Mouse (Mus musculus) lung, postnatal 0 days (tissue): Measurements from ENCODE around the gene Ctla4. TPM values are rescaled to one million over a fixed set of nuclear protein-coding genes. Genes with fewer than 3 reads are reported as not detected.

Experiments used
- ATAC-seq: fragments of 200-750 bp; cut with Nextera tagmentation; 2 replicates; pipeline ENCODE4 v1.8.0; 2017; ENCODE audit warnings: moderate library complexity
- DNase-seq: peaks from one replicate; pipeline ENCODE4 v3.0.0-alpha.2; 2016; ENCODE audit warnings: low spot score
- H3K27ac ChIP-seq: fragments of 300-500 bp; sonication (generic); 2 replicates; pipeline ENCODE4 v1.5.1; 2014; ENCODE audit warnings: antibody characterized with exemption, mild to moderate bottlenecking, low read length, mixed read lengths
- H3K27me3 ChIP-seq: fragments of 300-500 bp; sonication (generic); replicated peaks from 2 replicates; pipeline ENCODE4 v1.6.1; 2014; ENCODE audit warnings: low read length, mixed read lengths; ENCODE audit not compliant: insufficient read depth
- H3K36me3 ChIP-seq: fragments of 300-500 bp; sonication (generic); 2 replicates; pipeline ENCODE4 v1.6.1; 2014; ENCODE audit warnings: low read length, mixed read lengths; ENCODE audit not compliant: insufficient read depth
- H3K4me1 ChIP-seq: fragments of 300-500 bp; sonication (generic); 2 replicates; pipeline ENCODE4 v1.6.1; 2014; ENCODE audit warnings: antibody characterized with exemption, low read depth, low read length, mixed read lengths; ENCODE audit not compliant: insufficient read depth
- H3K4me2 ChIP-seq: fragments of 300-500 bp; sonication (generic); replicated peaks from 2 replicates; pipeline ENCODE4 v1.6.1; 2014; ENCODE audit warnings: low read depth, mild to moderate bottlenecking, low read length, moderate library complexity, mixed read lengths
- H3K4me3 ChIP-seq: fragments of 300-500 bp; sonication (generic); 2 replicates; pipeline ENCODE4 v1.5.1; 2014; ENCODE audit warnings: low read depth, low read length
- H3K9ac ChIP-seq: fragments of 300-500 bp; sonication (generic); replicated peaks from 2 replicates; pipeline ENCODE4 v1.6.1; 2014; ENCODE audit warnings: low read depth, mild to moderate bottlenecking
- H3K9me3 ChIP-seq: fragments of 300-500 bp; sonication (generic); 2 replicates; pipeline ENCODE4 v1.6.1; 2016; ENCODE audit warnings: low read length, mixed read lengths
- CTCF ChIP-seq: IDR thresholded peaks from 2 replicates; pipeline ENCODE4 v1.5.1; 2016; ENCODE audit warnings: antibody characterized with exemption, mild to moderate bottlenecking
- EP300 ChIP-seq: IDR thresholded peaks from 2 replicates; pipeline ENCODE4 v1.6.1; 2016; ENCODE audit warnings: antibody characterized with exemption, mild to moderate bottlenecking, control low read depth
- WGBS: fragments of 180-500 bp; shearing (Covaris S2); extraction: QIAGEN DNeasy Blood & Tissue Kit; methylation state at CpG from one replicate; pipeline ENCODE4 v1.1.7; 2014; 5-methylcytosine and 5-hydroxymethylcytosine counted together
- polyA plus RNA-seq: library from polyadenylated mRNA; unstranded; fragments of >200 nt; fragmentation: Nextera tagmentation; extraction: Ambion mirVana; gene quantifications from 2 replicates; pipeline ENCODE4 v1.2.1, GENCODE M21; 2015

Ctla4 gene
- polyA plus RNA-seq, 1 experiment from 2014 or later, result not detected

- 36% methylated on average over 3 of the region's 3 CpGs for WGBS
- no peaks in the 10 kb centered on the region for H3K36me3 ChIP-seq
- TF ChIP-seq EP300 (no peak), CTCF (no peak)
- H3K4me3 ChIP-seq, result no peak overlapping the region
- ATAC-seq, result no peak
- no peaks in the 10 kb centered on the region for H3K4me1 ChIP-seq
- no peak for DNase-seq
- H3K27ac ChIP-seq, result no peak overlapping the region
- no peak overlapping the region for H3K4me2 ChIP-seq
- H3K9ac ChIP-seq, result no peak overlapping the region
- no peaks in the 10 kb centered on the region for H3K27me3 ChIP-seq
- no peaks in the 10 kb centered on the region for H3K9me3 ChIP-seq
Observed at GRCm38 (mm10) chr1:60862510-60862909, 24.3 kb upstream of the Ctla4 start.

GRCm38 (mm10) chr1:60862951-60863461 lies 23.8 kb upstream of the Ctla4 start:
- no peaks in the 10 kb centered on the region for H3K9me3 ChIP-seq
- no peaks in the 10 kb centered on the region for H3K27me3 ChIP-seq
- H3K36me3 ChIP-seq, result no peaks in the 10 kb centered on the region
- WGBS, result 19% methylated on average over 13 of the region's 13 CpGs
- ATAC-seq (peak; percentile 77), DNase-seq (peak; percentile 57)
- peak overlapping the region; percentile 30 for H3K4me2 ChIP-seq
- H3K27ac ChIP-seq, result peak overlapping the region; percentile 47; the same call in 1 of the 2 replicates
- no peak overlapping the region for H3K4me3 ChIP-seq
- H3K4me1 ChIP-seq, result no peaks in the 10 kb centered on the region
- H3K9ac ChIP-seq, result no peak overlapping the region
- TF ChIP-seq CTCF (no peak), EP300 (peak; percentile 34; the same call in 1 of the 2 replicates)

GRCm38 (mm10) chr1:60863701-60864100 lies 23.1 kb upstream of the Ctla4 start:
- TF ChIP-seq CTCF (no peak), EP300 (no peak)
- Histone ChIP-seq H3K9me3 (no peaks in the 10 kb centered on the region), H3K27ac (no peak overlapping the region), H3K4me3 (no peak overlapping the region), H3K9ac (no peak overlapping the region), H3K27me3 (no peaks in the 10 kb centered on the region), H3K4me2 (no peak overlapping the region), H3K4me1 (no peaks in the 10 kb centered on the region), H3K36me3 (no peaks in the 10 kb centered on the region)
- DNase-seq (no peak), ATAC-seq (no peak)
- 68% methylated on average over 3 of the region's 3 CpGs for WGBS

GRCm38 (mm10) chr1:60865167-60865566 lies 21.6 kb upstream of the Ctla4 start:
- no peaks in the 10 kb centered on the region for H3K27me3 ChIP-seq
- no peak overlapping the region for H3K9ac ChIP-seq
- H3K36me3 ChIP-seq, result no peaks in the 10 kb centered on the region
- H3K9me3 ChIP-seq, result no peaks in the 10 kb centered on the region
- 61% methylated on average over 2 of the region's 2 CpGs for WGBS
- DNase-seq (no peak), ATAC-seq (no peak)
- H3K27ac ChIP-seq, result no peak overlapping the region
- H3K4me3 ChIP-seq, result no peak overlapping the region
- H3K4me1 ChIP-seq, result no peaks in the 10 kb centered on the region
- no peak for TF ChIP-seq CTCF
- TF ChIP-seq EP300, result no peak
- H3K4me2 ChIP-seq, result no peak overlapping the region

- H3K27ac ChIP-seq, result no peak overlapping the region
- TF ChIP-seq CTCF (no peak), EP300 (no peak)
Observed at GRCm38 (mm10) chr1:60866043-60866442, 20.8 kb upstream of the Ctla4 start.

GRCm38 (mm10) chr1:60868333-60869277 lies 18.2 kb upstream of the Ctla4 start:
- Histone ChIP-seq H3K9me3 (no peaks in the 10 kb centered on the region), H3K9ac (no peak overlapping the region), H3K4me3 (no peak overlapping the region), H3K27ac (no peak overlapping the region), H3K4me1 (no peaks in the 10 kb centered on the region), H3K27me3 (no peaks in the 10 kb centered on the region), H3K4me2 (no peak overlapping the region), H3K36me3 (no peaks in the 10 kb centered on the region)
- 73% methylated on average over 17 of the region's 17 CpGs for WGBS
- no peak for TF ChIP-seq EP300
- TF ChIP-seq CTCF, result peak; percentile 82
- DNase-seq (peak; percentile 54), ATAC-seq (no peak)

More at GRCm38 (mm10) chr1:60866043-60866442, 20.8 kb upstream of the Ctla4 start:
- Histone ChIP-seq H3K36me3 (no peaks in the 10 kb centered on the region), H3K4me3 (no peak overlapping the region), H3K27me3 (no peaks in the 10 kb centered on the region), H3K9ac (no peak overlapping the region), H3K9me3 (no peaks in the 10 kb centered on the region), H3K4me2 (no peak overlapping the region), H3K4me1 (no peaks in the 10 kb centered on the region)
- ATAC-seq, result no peak
- DNase-seq, result no peak
- WGBS, result 55% methylated on average over 5 of the region's 5 CpGs
